Mouse (Mus musculus) liver, postnatal 0 days (tissue): ENCODE results near the gene Mrpl58.

ENCODE experiments used
- CTCF ChIP-seq: sonication (generic); IDR thresholded peaks from 2 replicates; pipeline ENCODE4 v1.5.1; 2016; ENCODE audit warnings: antibody characterized with exemption, low read depth
- EP300 ChIP-seq: IDR thresholded peaks from 2 replicates; pipeline ENCODE4 v1.6.1; 2016; ENCODE audit warnings: antibody characterized with exemption, low read depth, mild to moderate bottlenecking

DNA sequence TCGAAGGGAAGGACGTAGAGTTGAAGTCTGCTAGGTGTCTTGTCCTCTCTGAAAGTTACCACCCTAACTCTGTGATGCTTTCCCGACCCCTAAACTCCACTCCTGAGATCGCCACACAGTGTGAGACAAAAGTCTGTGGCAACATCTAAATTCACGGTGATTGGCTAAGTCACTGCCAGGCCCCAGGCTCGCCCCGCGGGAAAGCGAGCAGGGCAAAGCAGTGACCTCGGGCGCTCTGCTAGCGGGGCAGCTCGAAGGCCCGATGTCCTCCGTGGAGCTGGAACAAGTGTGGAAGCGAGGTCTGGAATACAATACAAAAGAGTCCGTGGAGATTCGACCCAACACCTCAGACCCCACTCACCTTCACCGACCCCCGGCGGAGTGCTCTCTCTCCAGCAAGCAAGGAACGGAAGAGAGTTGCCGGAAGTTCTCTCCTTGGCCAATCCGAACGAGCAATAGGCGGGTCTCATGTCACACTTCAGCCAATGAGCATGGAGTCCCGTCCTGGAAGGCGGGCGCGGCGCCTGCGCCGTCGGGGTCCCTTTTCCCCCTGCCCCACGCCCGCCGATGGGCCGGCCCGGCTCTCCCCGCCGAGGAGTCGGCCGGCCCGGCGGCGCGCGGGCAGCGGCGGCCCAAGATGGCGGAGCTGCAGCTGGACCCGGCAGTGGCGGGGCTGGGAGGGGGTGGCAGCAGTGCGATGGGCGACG, 16.1 kb downstream of the Mrpl58 start, which contains the start of the genes Atp5h and Kctd2:
- TF ChIP-seq EP300: no peak
- no peak for TF ChIP-seq CTCF
